Mouse (Mus musculus): ENCODE measurements around the gene Etv1.
"Not testable (repeated sequence)": the region's sequence is repeated elsewhere in the genome, so short reads cannot be mapped to it uniquely, and the experiment has no call there.

Gene Etv1

DNA sequence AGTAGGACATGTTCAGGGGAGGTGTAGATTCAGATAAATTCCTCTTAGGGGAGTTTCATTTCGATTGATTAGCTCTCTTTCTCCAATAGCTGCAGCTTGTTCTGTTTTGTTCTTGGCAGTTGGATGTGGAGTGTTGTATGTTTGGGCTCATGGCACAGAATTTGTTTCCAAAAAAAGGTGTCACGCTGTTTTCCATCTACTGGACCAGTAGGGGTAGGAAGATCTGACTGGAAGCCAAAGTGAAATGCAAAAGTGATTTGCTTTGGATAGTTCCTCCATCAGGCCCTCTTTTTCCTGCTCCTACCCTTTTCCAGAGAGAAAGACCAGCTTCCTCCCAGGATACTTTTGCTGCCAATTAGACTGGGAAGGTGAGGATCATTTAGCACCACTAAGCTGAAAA, 39.1 kb downstream of the Etv1 start:
- DNase-seq (ENCODE audit: low spot score in 2 of 2) = no peak

DNA sequence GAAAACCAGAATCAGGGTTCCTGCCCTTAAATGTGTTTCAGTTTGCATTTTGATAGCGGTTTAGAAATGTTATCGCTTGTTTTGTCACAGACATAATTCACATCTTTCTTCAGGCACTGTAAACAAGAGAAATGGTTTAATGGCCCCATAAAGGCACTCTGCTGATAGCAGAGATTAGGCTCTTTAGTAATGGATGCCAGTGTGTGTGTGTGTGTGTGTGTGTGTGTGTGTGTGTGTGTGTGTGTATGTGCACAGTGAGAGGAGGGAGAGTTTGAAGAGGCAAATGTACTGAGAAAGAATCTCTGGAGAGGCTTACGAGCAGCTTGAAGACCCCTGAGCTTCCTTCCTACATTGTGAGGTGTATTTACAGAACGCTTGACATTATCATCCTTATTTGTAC, 41.5 kb downstream of the Etv1 start:
- no peak for DNase-seq (ENCODE audit: low spot score in 2 of 2)

DNA sequence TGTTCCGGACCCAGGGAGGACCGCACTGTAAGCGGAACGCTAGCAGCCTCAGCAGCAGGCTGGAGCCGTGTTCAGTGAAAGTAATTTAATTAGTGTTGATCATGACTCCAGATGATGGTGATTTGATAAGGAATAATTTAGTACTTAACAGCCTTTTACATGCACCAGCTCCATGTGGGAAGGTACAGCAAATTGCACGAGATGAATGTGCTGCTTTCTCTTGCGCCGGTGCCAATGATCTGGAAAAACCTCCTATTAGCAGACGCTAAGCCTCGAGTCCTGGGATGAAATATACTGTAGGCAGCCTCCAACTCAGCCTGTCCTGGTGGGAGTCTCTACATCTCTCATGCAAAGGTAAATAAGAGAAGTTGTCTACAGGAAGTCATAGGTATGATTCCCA, 45.2 kb downstream of the Etv1 start:
- no peak for DNase-seq (ENCODE audit: low spot score in 2 of 2)

DNA sequence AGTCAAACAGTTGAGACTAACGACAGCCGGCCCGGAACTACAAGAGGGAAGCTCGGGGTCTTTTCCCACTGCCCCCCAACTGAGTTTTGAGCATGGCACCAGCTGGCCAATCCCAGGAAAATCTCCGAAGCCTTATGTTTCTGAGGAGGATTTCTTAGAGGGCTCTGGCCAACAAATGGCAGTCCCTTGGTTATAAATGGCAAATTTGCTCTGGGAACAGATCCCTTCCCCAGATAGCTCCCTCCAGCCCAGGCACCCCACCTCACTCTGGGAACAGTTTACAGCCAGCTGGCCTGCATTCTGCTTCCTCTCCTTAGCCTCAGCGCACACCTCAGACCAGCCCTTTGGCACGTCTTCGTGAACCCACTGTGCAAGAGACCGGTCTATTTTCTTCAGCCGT, 53.8 kb downstream of the Etv1 start:
- DNase-seq (ENCODE audit: low spot score in 2 of 2) = no peak

DNA sequence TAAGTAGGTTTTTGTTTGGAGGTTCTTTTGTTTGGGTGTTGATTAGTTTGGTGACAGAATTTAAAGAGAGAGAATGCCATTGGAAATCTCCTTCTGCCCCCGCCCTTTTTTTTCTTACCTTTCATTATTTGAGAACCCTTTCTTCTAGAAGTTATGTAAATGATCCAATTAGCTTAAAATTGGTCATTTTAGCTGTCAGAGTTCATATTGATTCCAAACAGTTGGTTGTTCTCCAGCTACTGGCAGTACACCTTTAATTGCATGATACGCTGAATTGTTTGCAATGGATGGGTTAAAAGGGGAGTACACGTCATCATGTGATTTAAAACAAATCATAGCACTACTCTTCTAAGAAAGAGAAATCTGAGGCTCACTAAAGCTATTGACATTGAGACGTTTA, 55.4 kb downstream of the Etv1 start:
- DNase-seq (ENCODE audit: low spot score in 2 of 2) = no peak

DNA sequence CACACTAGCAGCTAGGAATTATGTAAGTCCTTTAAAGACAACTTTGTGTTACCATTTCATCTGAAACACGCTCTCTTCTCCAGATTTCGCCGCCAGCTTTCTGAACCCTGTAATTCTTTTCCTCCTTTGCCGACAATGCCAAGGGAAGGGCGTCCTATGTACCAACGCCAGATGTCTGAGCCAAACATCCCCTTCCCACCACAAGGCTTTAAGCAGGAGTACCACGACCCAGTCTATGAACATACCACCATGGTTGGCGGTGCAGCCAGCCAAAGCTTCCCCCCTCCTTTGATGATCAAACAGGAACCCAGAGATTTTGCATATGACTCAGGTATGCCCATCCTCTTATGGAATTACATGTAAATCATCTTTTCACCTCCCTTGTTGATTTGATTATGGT, 55.8 kb downstream of the Etv1 start:
- not testable (repeated sequence) for DNase-seq (ENCODE audit: low spot score in 2 of 2)

DNA sequence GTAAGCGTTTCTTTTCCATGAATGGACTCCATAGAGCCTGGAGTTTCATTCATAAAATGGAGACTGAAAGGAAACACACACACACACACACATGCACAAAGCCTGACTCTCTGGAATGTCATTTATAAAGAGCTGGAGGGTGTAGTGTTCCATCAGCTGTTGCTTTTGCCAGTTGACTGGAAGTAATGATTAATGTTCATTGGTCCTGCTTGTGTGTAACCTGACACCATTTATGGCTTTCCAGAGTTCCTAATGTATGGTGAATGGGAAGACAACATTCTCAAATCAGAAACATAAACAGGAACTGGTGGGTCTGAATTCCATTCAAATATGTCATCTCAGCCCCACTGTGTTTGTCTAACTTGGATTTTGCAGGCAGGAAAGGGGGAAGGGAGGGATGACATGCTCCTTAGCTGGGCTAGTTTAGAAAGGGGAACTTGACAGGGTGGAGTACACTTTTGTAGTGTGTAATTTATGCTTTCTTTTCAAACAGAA, 64.7 kb downstream of the Etv1 start:
- DNase-seq (ENCODE audit: low spot score in 2 of 2) = no peak

DNA sequence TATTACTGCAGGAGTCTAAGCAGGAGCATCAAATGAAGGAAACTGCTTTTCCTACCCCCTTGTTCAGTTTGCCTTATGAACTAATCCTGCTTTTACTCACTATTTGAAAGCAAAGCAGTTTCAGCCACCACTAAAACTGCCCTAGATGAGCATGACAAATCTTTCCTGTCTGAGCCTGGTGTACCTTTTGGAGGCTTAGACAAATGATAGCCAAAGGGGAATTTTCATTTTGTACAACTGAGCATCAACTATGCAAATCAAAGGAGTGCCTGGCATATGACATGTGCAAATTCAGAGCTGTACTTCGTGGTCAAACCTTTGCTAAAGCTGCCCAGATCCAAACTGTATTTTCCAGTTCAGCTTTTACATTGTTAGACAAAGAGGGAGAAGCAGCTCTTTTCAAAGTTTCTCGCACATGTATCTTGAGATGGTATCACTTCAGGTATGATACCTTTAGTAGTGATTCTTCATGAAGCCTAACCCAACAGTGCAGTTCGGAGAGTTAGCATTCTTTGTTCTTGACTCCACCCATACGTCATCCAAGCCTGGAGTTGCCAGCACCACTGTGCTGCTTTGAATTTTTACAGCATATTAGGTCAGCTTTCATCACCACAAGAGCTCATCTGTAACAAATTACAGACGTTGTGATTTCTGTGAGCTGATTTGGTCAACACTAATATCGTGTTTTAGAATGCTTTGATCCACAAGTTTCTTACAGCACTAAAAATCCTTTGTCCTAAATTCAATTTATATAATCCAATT, 68.5 kb downstream of the Etv1 start:
- no peak for DNase-seq (ENCODE audit: low spot score in 2 of 2)

DNA sequence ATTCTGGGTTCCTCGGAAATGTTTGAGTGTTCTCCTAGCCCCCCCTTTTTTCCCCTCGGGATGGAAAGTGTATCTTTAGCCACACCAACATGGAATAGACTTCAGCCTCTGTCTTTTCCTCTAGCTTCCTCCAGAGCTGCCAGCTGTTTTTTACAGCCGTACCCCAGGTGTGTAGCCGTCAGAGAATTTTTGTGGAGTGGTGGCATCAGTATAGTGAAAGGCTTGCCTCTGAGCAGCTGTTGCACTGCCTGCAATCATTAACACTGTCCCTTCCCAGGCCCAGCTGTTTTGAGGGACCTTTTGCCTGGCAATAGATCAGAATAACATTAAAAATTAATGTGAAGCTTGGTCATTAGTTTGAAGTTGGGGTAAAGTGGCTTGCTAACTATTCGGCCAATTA, 70.8 kb downstream of the Etv1 start:
- no peak for DNase-seq (ENCODE audit: low spot score in 2 of 2)

DNA sequence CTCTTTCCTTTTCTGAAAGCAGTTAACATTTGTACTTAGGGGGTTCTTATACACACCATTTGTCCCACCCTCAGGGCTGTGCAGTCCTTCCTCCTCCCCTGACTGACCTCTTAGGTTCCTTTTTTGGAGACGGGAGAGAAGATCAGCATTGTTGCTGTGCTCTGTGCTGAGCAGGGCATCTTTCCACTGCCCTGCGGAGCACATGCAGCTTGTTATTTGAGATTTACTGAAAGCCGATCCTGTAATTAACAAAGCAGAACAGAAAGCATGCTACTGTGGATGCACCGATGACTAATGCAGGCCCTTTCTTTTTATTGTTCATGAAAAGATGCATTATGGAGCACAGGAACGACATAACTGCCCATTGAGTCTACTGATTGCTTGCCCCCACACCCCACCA, 75.1 kb downstream of the Etv1 start:
- DNase-seq (ENCODE audit: low spot score in 2 of 2) = no peak

DNA sequence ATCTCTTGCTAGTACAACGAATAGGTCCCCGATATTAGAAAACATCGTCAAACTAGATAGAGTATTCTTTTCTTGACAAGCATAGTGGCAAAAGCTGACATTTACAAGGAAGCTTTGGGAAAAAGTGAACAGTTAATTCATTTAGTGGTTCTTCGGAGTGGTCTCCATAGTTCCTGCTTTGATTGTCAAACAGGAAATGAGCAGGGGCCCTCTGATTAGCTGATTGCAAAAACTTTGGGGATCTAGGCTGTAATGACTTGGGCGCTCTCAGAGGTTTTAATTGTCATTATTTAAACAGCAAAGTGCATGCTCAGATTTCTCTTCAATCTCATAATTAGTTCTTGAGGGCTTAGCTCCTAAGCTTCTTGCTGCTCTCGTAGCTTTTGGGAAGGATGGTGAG, 75.6 kb downstream of the Etv1 start:
- no peak for DNase-seq (ENCODE audit: low spot score in 2 of 2)

DNA sequence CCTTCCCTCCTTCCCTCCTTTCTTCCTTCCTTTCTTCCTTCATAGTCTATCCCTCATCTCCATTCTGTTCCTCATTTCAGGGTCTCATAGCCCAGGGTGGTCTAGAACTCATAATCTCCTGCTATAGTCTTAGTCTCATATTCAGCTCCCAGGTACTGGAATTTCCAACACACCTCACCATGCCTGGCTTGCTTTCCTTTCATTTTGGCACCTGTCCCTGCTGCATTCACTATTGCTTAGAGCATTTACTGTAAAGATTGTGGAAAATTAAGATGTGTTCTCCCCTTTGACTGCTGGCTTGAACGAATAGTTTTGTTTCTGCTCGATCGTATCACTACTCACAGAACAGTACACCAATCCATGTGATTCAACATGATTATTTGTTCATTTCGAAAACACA, 80.5 kb downstream of the Etv1 start:
- no peak for DNase-seq (ENCODE audit: low spot score in 2 of 2)

DNA sequence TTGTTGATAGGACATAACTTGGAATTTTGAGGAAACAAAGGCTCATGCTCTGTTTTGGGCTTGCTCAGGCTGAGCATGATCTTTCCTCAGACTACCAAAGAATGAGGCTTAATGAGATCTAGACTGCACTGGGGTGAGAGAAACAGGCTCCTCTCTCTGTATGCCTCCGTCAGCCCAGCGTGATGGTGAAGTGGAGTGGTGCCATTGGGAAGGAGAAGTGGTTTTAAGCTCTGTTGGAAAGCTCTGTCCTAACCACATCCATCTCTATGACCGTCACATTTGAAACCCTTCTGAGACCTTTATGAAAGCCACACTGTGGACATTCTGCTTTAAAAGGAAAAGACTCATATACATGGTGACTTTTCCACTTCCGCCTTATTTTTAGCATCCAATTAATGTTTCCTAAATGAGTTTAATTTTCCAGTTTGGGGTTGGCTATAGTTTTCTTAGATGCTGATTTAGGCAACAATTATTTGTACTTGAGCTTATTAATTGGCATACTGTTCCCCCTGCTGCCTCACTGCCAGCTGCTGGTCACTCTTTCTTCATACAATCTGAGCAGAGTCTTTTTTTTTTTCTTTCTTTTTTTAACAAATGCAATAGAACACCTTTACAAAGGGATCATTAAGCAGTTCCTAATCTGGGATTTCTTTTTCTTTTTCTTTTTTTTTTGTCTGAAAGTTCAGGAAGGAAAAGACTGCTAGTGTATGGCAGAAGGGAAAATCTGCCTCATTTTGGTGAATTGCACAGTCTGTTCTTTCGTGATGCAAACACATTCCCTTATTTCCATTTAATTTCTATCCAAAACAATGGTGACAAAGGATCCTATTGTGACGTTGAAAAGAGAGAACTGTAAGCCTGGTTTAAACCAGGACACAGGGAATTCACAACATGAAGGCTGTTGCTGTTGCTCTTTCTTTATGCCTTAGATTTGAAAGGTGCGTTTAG, 81.3 kb downstream of the Etv1 start:
- no peak for DNase-seq (ENCODE audit: low spot score in 2 of 2)

DNA sequence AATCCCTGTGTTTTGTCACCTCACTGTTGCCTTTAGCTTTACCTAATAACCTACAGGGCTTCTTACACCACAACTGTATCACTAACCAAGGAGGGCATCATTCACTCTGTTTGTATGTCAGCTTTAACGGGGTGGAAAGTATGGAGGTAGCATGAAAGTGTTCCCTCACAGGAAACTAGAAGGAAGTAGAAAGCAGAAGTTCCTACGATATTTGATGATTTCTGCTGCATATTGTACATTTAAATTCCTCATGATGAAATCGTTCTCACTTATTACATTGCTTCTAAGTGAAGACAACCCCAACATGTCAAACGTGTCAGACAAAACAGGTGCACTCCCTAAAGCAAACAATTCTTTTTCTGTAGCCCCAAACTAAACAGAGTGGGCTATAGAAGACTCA, 84.2 kb downstream of the Etv1 start:
- DNase-seq (ENCODE audit: low spot score in 2 of 2) = no peak

DNA sequence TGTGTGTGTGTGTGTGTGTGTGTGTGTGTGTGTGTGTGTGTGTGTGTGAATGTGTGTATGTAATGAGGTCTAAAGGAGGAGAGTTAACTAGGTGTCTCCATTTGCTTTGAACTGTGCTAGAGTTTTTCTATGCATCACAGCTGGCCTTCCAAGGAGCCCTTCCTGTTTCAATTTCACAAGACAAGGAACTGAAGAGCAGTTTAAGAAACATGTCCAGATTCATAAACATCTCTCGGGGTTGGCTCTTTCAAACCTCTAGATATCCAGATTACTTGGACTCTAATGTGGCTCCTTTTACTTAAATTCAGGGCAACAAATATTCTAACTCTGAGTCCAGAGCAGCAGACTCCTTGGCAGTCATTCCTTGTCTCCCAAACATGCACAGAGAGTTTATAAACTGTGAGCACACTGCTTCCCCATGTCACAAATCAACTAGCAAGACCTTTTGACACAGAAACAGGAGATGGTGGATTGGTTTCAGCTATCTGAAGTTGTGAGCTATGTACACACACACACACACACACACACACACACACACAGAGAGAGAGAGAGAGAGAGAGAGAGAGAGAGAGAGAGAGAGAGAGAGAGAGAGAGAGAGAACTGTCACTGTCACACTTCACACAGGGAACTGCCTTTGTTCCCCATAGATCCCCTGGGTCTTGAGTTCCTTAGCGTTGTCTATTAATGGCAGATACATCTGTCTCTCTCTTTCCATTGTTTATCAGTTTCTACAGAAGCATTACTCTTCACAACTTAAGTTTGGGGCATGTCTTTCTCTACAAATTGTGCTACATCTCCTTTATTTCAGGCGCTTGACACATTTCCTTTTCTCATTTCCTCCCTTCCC, 85.0 kb downstream of the Etv1 start:
- DNase-seq (ENCODE audit: low spot score in 2 of 2) = no peak

DNA sequence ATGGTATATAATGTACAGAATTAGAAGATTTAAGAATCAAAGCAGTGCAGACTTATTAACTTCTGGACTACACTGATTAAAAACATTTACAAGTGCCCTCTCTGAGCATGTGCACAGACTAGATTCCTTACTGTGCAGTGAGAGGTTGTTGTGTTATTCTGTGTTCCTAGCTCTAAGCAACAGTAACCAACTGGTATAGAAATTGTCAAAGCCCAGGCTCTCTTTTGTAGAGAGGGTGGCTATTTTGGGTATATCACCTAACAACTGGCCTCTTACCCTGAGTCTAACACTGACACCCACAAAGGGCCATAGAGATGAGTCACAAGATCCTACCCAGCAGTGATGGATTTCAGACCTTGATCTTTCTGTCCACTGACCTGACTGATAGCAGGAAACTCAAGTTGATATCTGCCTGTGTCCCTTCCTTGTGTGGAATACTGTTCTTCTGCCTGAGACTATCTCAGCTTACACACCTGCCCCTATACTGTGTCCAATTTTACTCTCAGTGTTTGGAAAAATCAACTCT, 95.4 kb downstream of the Etv1 start:
- DNase-seq (ENCODE audit: low spot score in 2 of 2) = no peak

DNA sequence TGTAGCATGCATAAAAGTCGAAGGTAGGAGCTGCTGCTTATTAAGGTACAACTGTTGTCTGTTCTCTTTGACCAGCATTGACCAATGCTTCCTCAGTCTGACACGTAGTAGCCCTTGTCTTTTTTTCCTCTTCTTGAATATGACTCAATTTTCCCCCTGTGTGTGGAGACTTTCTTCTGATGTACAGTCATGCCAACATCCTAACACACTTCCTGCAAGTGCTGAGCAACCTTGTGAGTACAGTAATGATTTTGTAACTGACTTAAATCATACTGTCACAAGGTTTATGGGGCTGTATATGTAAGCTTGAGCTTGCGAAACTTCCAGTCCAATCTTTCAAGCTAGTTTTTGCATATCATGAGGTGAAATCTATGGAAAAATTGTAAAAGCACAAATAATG, 125.3 kb downstream of the Etv1 start:
- DNase-seq (ENCODE audit: low spot score in 2 of 2) = no peak

DNA sequence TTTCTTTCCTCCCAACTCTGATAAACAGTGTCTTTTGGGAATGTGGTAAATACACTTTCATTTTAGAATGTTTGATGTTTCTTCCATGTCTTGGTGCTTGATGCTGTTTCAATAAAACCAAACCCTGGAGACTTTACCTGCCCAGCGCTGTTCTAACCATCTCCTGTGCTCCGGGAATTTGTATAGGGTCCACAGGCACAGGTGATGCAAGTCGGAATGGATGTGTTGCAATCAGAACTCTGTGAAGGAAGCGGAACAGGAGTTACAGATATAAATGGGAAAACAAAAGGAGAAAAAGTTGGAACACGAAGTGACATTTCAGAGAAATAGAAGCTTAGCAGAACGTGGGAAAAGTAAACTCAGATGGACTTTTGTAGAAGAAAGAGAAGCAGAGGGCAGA, 127.1 kb downstream of the Etv1 start:
- DNase-seq (ENCODE audit: low spot score in 2 of 2) = no peak

DNA sequence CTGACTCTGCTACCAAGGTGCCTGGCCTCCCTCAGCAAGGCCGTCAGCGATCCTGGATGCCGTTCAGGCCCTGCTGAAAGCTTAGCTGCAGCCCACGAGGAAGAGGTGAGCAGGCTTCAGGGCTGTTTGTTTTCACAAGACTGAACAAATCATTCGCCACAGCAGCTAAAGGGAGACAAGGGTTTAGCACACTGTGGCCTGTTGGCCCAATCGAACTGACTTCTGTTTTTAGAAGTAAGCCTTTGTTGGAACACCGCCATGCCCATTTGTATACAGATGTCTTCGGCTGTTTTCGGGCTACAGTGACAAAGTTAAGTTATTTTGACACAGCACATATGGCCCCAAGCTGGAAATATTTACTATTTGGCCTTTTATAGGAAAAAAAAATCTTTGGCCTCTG, 127.6 kb downstream of the Etv1 start:
- no peak for DNase-seq (ENCODE audit: low spot score in 2 of 2)

DNA sequence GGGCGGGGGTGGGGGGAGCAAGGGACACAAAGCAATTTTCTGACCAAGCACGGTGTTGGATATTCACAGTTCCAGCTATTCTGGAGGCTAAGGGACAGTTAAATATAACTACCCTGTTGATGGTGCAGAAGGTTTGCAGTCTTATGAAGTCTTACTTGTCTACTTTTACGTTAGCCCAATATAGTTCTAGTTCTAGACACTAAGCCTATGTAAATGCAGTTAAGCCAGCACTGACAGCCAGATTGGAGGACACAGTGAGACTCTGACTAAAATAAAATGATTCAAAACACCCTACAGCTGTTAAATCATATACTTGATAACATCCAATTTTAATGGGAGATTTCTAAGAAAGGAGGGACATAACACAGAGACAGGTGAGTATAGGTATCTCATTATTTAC, 129.8 kb downstream of the Etv1 start:
- no peak for DNase-seq (ENCODE audit: low spot score in 2 of 2)

Data from frontal cortex, postnatal 25 days (tissue).